Mouse (Mus musculus): ENCODE measurements at regions not wholly inside any gene's neighbourhood (a gene's known extent, or its start where the extent isn't known, plus 50 kb on each side); places are given as distances from the start of the nearest gene placed in this dataset.

GRCm38 (mm10) chr10:98703642-98704293 lies 210.4 kb upstream of the Atp2b1 start:
- DNase-seq (ENCODE audit: low spot score in 2 of 2): no peak

GRCm38 (mm10) chr10:98704559-98704958 lies 209.6 kb upstream of the Atp2b1 start:
- no peak for DNase-seq (ENCODE audit: low spot score in 2 of 2)

- DNase-seq (ENCODE audit: low spot score in 2 of 2): no peak
These were observed 196.3 kb upstream of the Atp2b1 start for GRCm38 (mm10) chr10:98717856-98718255.

- no peak for DNase-seq (ENCODE audit: low spot score in 2 of 2)
These were observed 195.5 kb upstream of the Atp2b1 start for GRCm38 (mm10) chr10:98718706-98719105.

- DNase-seq (ENCODE audit: low spot score in 2 of 2): no peak
These were observed 193.8 kb upstream of the Atp2b1 start for GRCm38 (mm10) chr10:98720256-98721005.

GRCm38 (mm10) chr10:98725110-98725509 lies 189.1 kb upstream of the Atp2b1 start:
- no peak for DNase-seq (ENCODE audit: low spot score in 2 of 2)

GRCm38 (mm10) chr10:98727130-98727529 lies 187.1 kb upstream of the Atp2b1 start:
- no peak for DNase-seq (ENCODE audit: low spot score in 2 of 2)

GRCm38 (mm10) chr10:98728396-98729030 lies 185.7 kb upstream of the Atp2b1 start:
- DNase-seq (ENCODE audit: low spot score in 2 of 2): no peak

- DNase-seq (ENCODE audit: low spot score in 2 of 2): no peak
These were observed 180.1 kb upstream of the Atp2b1 start for GRCm38 (mm10) chr10:98733950-98734585.

GRCm38 (mm10) chr10:98740507-98741147 lies 173.6 kb upstream of the Atp2b1 start:
- DNase-seq (ENCODE audit: low spot score in 2 of 2): no peak

GRCm38 (mm10) chr10:98741398-98741797 lies 172.8 kb upstream of the Atp2b1 start:
- no peak for DNase-seq (ENCODE audit: low spot score in 2 of 2)

GRCm38 (mm10) chr10:98742822-98743605 lies 171.2 kb upstream of the Atp2b1 start:
- no peak for DNase-seq (ENCODE audit: low spot score in 2 of 2)

- DNase-seq (ENCODE audit: low spot score in 2 of 2): no peak
These were observed 170.0 kb upstream of the Atp2b1 start for GRCm38 (mm10) chr10:98744246-98744645.

- no peak for DNase-seq (ENCODE audit: low spot score in 2 of 2)
These were observed 169.5 kb upstream of the Atp2b1 start for GRCm38 (mm10) chr10:98744662-98745061.

GRCm38 (mm10) chr10:98745409-98745808 lies 168.8 kb upstream of the Atp2b1 start:
- DNase-seq (ENCODE audit: low spot score in 2 of 2): no peak

- DNase-seq (ENCODE audit: low spot score in 2 of 2): no peak
These were observed 168.3 kb upstream of the Atp2b1 start for GRCm38 (mm10) chr10:98745861-98746260.

GRCm38 (mm10) chr10:98748856-98749583 lies 165.2 kb upstream of the Atp2b1 start:
- no peak for DNase-seq (ENCODE audit: low spot score in 2 of 2)

- no peak for DNase-seq (ENCODE audit: low spot score in 2 of 2)
These were observed 164.6 kb upstream of the Atp2b1 start for GRCm38 (mm10) chr10:98749584-98749947.

- no peak for DNase-seq (ENCODE audit: low spot score in 2 of 2)
These were observed 162.7 kb upstream of the Atp2b1 start for GRCm38 (mm10) chr10:98751376-98752058.

GRCm38 (mm10) chr10:98761080-98761479 lies 153.1 kb upstream of the Atp2b1 start:
- no peak for DNase-seq (ENCODE audit: low spot score in 2 of 2)

All from spleen, postnatal 4 days (tissue).